Mouse (Mus musculus) hindbrain, embryonic 14.5 days (tissue): ENCODE results near the gene Kdm3a. TPM values are rescaled to one million over a fixed set of nuclear protein-coding genes. Genes with fewer than 3 reads are reported as not detected.
A peak's percentile ranks its signal among the peaks of the same experiment; 100 is the strongest.

Source experiments
- ATAC-seq: fragments of 200-750 bp; cut with Nextera tagmentation; 2 replicates; pipeline ENCODE4 v1.8.0; 2017; ENCODE audit warnings: moderate number of reproducible peaks, mild to moderate bottlenecking, moderate TSS enrichment, moderate library complexity; ENCODE audit not compliant: low FRiP score
- DNase-seq: peaks from one replicate; pipeline ENCODE4 v3.0.0-alpha.2; 2015; ENCODE audit warnings: low spot score
- H3K27ac ChIP-seq: fragments of 300-500 bp; sonication (generic); 2 replicates; pipeline ENCODE4 v1.5.1; 2014; ENCODE audit warnings: mild to moderate bottlenecking, moderate library complexity
- H3K27me3 ChIP-seq: fragments of 300-500 bp; sonication (generic); 2 replicates; pipeline ENCODE4 v1.6.1; 2014; ENCODE audit warnings: mild to moderate bottlenecking, low read length, mixed read lengths; ENCODE audit not compliant: control insufficient read depth, insufficient read depth
- H3K36me3 ChIP-seq: fragments of 300-500 bp; sonication (generic); replicated peaks from 2 replicates; pipeline ENCODE4 v1.6.1; 2014; ENCODE audit not compliant: control insufficient read depth, insufficient read depth
- H3K4me1 ChIP-seq: fragments of 300-500 bp; sonication (generic); replicated peaks from 2 replicates; pipeline ENCODE4 v1.6.1; 2014; ENCODE audit warnings: antibody characterized with exemption, low read length, mixed read lengths; ENCODE audit not compliant: control insufficient read depth, insufficient read depth
- H3K4me2 ChIP-seq: fragments of 300-500 bp; sonication (generic); replicated peaks from 2 replicates; pipeline ENCODE4 v1.6.1; 2014; ENCODE audit warnings: mild to moderate bottlenecking, moderate library complexity
- H3K4me3 ChIP-seq: fragments of 300-500 bp; sonication (generic); replicated peaks from 2 replicates; pipeline ENCODE4 v1.5.1; 2014; ENCODE audit warnings: mild to moderate bottlenecking, low read length
- H3K9ac ChIP-seq: fragments of 300-500 bp; sonication (generic); 2 replicates; pipeline ENCODE4 v1.6.1; 2014
- H3K9me3 ChIP-seq: fragments of 300-500 bp; sonication (generic); 2 replicates; pipeline ENCODE4 v1.6.1; 2016; ENCODE audit warnings: low read length; ENCODE audit not compliant: control insufficient read depth
- WGBS: fragments of 180-500 bp; shearing (Covaris S2); extraction: QIAGEN DNeasy Blood & Tissue Kit; methylation state at CpG from one replicate; pipeline ENCODE4 v1.1.7; 2014; 5-methylcytosine and 5-hydroxymethylcytosine counted together
- polyA plus RNA-seq: library from polyadenylated mRNA; unstranded; fragments of >200 nt; fragmentation: Nextera tagmentation; extraction: Ambion mirVana; gene quantifications from 2 replicates; pipeline ENCODE4 v1.2.1, GENCODE M21; 2014

Kdm3a gene
- polyA plus RNA-seq, 1 experiment from 2014 or later = 32.1 TPM

GRCm38 (mm10) chr6:71607756-71608155 is 25.0 kb downstream of the Kdm3a start:
- Histone ChIP-seq H3K9me3 (no peaks in the 10 kb centered on the region), H3K36me3 (peaks cover 88% of the 10 kb centered on the region), H3K4me2 (no peak overlapping the region), H3K9ac (no peak overlapping the region), H3K4me3 (no peak overlapping the region), H3K27ac (no peak overlapping the region), H3K4me1 (no peaks in the 10 kb centered on the region), H3K27me3 (no peaks in the 10 kb centered on the region)
- DNase-seq = no peak
- 97% methylated on average over 3 of the region's 3 CpGs for WGBS
- ATAC-seq = no peak

GRCm38 (mm10) chr6:71590154-71590553 is 42.6 kb downstream of the Kdm3a start:
- no peaks in the 10 kb centered on the region for H3K4me1 ChIP-seq
- no peak overlapping the region for H3K27ac ChIP-seq
- ATAC-seq (no peak), DNase-seq (no peak)
- H3K9ac ChIP-seq = no peak overlapping the region
- WGBS = 98% methylated on average over 4 of the region's 4 CpGs
- H3K4me2 ChIP-seq = no peak overlapping the region
- peaks cover 93% of the 10 kb centered on the region for H3K36me3 ChIP-seq
- no peak overlapping the region for H3K4me3 ChIP-seq
- H3K27me3 ChIP-seq = no peaks in the 10 kb centered on the region
- H3K9me3 ChIP-seq = no peaks in the 10 kb centered on the region

- H3K9ac ChIP-seq = no peak overlapping the region
- WGBS = 100% methylated on average over 1 of the region's 1 CpGs
- H3K4me3 ChIP-seq = no peak overlapping the region
- peaks cover 86% of the 10 kb centered on the region for H3K36me3 ChIP-seq
- H3K9me3 ChIP-seq = no peaks in the 10 kb centered on the region
- H3K4me1 ChIP-seq = no peaks in the 10 kb centered on the region
- DNase-seq = no peak
- no peak for ATAC-seq
- H3K4me2 ChIP-seq = no peak overlapping the region
- H3K27ac ChIP-seq = no peak overlapping the region
- H3K27me3 ChIP-seq = no peaks in the 10 kb centered on the region
Measured at GRCm38 (mm10) chr6:71589401-71589800, 43.4 kb downstream of the Kdm3a start.

GRCm38 (mm10) chr6:71583198-71583597 is 49.6 kb downstream of the Kdm3a start:
- Histone ChIP-seq H3K4me3 (no peak overlapping the region), H3K4me2 (no peak overlapping the region), H3K27ac (no peak overlapping the region), H3K4me1 (no peaks in the 10 kb centered on the region), H3K9me3 (no peaks in the 10 kb centered on the region), H3K36me3 (peaks cover 61% of the 10 kb centered on the region), H3K27me3 (no peaks in the 10 kb centered on the region), H3K9ac (no peak overlapping the region)
- ATAC-seq (peak; percentile 11; the same call in 1 of the 2 replicates), DNase-seq (no peak)
- 69% methylated on average over 4 of the region's 4 CpGs for WGBS

- Histone ChIP-seq H3K36me3 (peaks cover 51% of the 10 kb centered on the region), H3K27me3 (no peaks in the 10 kb centered on the region), H3K9ac (no peak overlapping the region), H3K4me1 (no peaks in the 10 kb centered on the region), H3K4me2 (no peak overlapping the region), H3K4me3 (no peak overlapping the region), H3K27ac (no peak overlapping the region), H3K9me3 (no peaks in the 10 kb centered on the region)
- WGBS = 94% methylated on average over 11 of the region's 11 CpGs
- DNase-seq (no peak), ATAC-seq (no peak)
Measured at GRCm38 (mm10) chr6:71579478-71579877, 53.3 kb downstream of the Kdm3a start.

- Histone ChIP-seq H3K27me3 (no peaks in the 10 kb centered on the region), H3K27ac (no peak overlapping the region), H3K9ac (no peak overlapping the region), H3K9me3 (no peaks in the 10 kb centered on the region), H3K4me3 (no peak overlapping the region), H3K4me1 (no peaks in the 10 kb centered on the region), H3K36me3 (peaks cover 49% of the 10 kb centered on the region), H3K4me2 (no peak overlapping the region)
- DNase-seq (no peak), ATAC-seq (no peak)
- WGBS = 100% methylated on average over 1 of the region's 1 CpGs
Measured at GRCm38 (mm10) chr6:71575359-71575758, 57.4 kb downstream of the Kdm3a start.

GRCm38 (mm10) chr6:71569025-71569424 is 63.8 kb downstream of the Kdm3a start:
- DNase-seq = no peak
- Histone ChIP-seq H3K4me2 (no peak overlapping the region), H3K27me3 (no peaks in the 10 kb centered on the region), H3K4me3 (no peak overlapping the region), H3K36me3 (peaks cover 25% of the 10 kb centered on the region), H3K9ac (no peak overlapping the region), H3K4me1 (no peaks in the 10 kb centered on the region), H3K27ac (no peak overlapping the region), H3K9me3 (no peaks in the 10 kb centered on the region)
- no peak for ATAC-seq
- 87% methylated on average over 2 of the region's 2 CpGs for WGBS

- Histone ChIP-seq H3K9ac (no peak overlapping the region), H3K4me1 (no peaks in the 10 kb centered on the region), H3K36me3 (peaks cover 21% of the 10 kb centered on the region), H3K27me3 (no peaks in the 10 kb centered on the region), H3K4me2 (no peak overlapping the region), H3K9me3 (no peaks in the 10 kb centered on the region), H3K27ac (no peak overlapping the region), H3K4me3 (no peak overlapping the region)
- 92% methylated on average over 3 of the region's 3 CpGs for WGBS
- DNase-seq (no peak), ATAC-seq (no peak)
Measured at GRCm38 (mm10) chr6:71568616-71569015, 64.2 kb downstream of the Kdm3a start.

- WGBS = 96% methylated on average over 2 of the region's 2 CpGs
- Histone ChIP-seq H3K9me3 (no peaks in the 10 kb centered on the region), H3K27ac (no peak overlapping the region), H3K4me1 (no peaks in the 10 kb centered on the region), H3K27me3 (no peaks in the 10 kb centered on the region), H3K4me2 (no peak overlapping the region), H3K36me3 (peaks cover 20% of the 10 kb centered on the region; the same call in 1 of the 2 replicates), H3K4me3 (no peak overlapping the region), H3K9ac (no peak overlapping the region)
- DNase-seq (no peak), ATAC-seq (no peak)
Measured at GRCm38 (mm10) chr6:71556826-71557225, 76.0 kb downstream of the Kdm3a start.

- WGBS = 91% methylated on average over 2 of the region's 2 CpGs
- no peak for DNase-seq
- no peak overlapping the region for H3K4me2 ChIP-seq
Measured at GRCm38 (mm10) chr6:71555507-71555951, 77.3 kb downstream of the Kdm3a start.

More at GRCm38 (mm10) chr6:71555507-71555951, 77.3 kb downstream of the Kdm3a start:
- Histone ChIP-seq H3K4me3 (no peak overlapping the region), H3K36me3 (peaks cover 16% of the 10 kb centered on the region; the same call in 1 of the 2 replicates), H3K9me3 (no peaks in the 10 kb centered on the region), H3K4me1 (no peaks in the 10 kb centered on the region), H3K27me3 (no peaks in the 10 kb centered on the region), H3K9ac (no peak overlapping the region), H3K27ac (no peak overlapping the region)
- no peak for ATAC-seq
